Mouse (Mus musculus) kidney, postnatal 14 days (tissue): ENCODE measurements around the gene Amotl1.

Experiments
- DNase-seq: peaks from one replicate; pipeline ENCODE4 v3.0.0; 2022; ENCODE audit warnings: mixed read lengths

The Amotl1 gene

GRCm38 (mm10) chr9:14544034-14544757, 100.7 kb downstream of the Amotl1 start:
- no peak for DNase-seq

GRCm38 (mm10) chr9:14534833-14535456, 109.9 kb downstream of the Amotl1 start:
- DNase-seq = no peak

GRCm38 (mm10) chr9:14533659-14534058, 111.2 kb downstream of the Amotl1 start:
- no peak for DNase-seq

DNA sequence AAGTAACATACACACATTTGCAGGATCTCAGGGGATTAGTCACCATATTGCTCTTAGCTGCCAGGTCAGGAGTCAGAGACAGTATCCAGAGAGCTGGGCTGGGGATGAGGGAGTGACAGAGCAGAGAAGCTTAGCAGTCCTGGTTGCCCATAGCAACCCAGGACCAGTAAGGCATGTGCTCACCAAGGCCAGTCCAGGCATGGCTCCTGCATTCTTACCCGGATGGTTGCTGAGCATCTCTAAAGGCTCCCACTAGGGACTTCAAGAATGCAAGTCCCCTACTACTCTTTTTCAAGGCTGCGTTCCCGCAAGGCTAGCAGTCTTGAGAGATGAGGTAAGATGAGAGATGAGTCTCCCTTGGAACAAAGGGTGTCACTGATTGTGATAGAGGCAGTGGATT, 112.6 kb downstream of the Amotl1 start:
- DNase-seq = no peak

GRCm38 (mm10) chr9:14530004-14530403, 114.9 kb downstream of the Amotl1 start:
- DNase-seq = no peak

GRCm38 (mm10) chr9:14523408-14524043, 121.3 kb downstream of the Amotl1 start:
- DNase-seq = peak; percentile 84

- no peak for DNase-seq
Observed at GRCm38 (mm10) chr9:14521695-14522094, 123.2 kb downstream of the Amotl1 start.

GRCm38 (mm10) chr9:14520971-14521670, 123.7 kb downstream of the Amotl1 start:
- peak; percentile 5 for DNase-seq

DNA sequence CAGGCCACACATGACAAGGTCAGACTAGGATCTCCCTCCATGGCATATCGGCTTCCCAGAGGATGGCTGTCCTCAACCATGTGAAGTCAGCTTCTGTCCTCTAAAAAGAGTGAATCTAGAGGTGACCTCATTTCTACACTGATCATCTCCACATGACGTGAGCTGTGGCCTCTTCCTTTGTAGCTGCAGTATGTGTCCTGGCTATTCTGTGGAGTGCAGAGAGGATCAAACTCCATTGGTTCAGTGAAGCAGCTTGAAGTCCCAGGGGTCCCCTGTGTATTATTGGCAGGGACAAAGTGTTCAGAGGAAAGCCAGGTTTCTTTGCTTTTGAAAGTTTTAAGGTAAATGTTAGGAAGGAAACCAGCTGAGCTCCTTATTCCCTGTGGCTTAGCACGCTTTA, 126.8 kb downstream of the Amotl1 start:
- no peak for DNase-seq

- no peak for DNase-seq
Observed at GRCm38 (mm10) chr9:14517296-14517695, 127.6 kb downstream of the Amotl1 start.

DNA sequence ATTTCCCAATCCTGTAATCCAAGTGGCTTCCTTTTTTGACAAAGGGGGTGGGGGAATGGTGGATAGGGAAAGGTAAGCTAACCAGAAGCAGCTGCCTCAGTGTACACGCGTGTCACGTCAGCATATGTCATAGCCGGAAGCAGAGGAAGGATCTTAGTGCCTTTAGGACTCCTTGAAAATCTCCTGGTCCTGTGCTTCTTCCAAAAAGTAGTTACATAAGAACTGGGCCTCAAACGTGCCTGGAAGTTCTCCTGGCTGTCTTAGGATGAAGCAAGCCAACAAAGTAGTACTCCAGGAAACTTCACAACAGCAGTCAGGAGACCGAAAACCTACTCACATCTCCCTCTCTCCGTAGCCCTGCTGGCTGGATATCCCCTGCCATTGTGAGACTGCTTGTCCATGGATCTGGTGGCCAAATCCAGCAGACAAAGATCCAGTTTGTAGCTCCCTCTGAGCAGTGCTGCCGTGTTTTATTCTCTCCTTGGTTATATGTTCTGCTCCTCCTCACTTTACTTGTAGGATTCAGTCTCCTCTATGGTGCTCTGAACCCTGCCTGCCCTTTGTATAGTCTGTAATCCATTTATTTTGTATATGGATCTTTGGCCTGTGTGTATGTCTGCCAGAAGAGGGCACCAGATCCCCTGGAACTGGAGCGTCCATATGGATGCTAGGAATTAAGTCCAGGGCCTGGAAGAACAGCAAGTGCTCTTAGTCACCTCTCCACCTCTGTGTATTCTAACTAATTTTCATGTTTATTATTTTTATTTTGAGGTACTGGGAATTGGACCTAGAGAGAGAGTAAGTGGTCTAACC, 132.0 kb downstream of the Amotl1 start:
- DNase-seq = peak; percentile 41

GRCm38 (mm10) chr9:14500916-14501424, 143.9 kb downstream of the Amotl1 start:
- no peak for DNase-seq

GRCm38 (mm10) chr9:14500023-14500915, 144.6 kb downstream of the Amotl1 start, which contains the start of the genes Kdm4d and Cwc15:
Gene Kdm4d (minus strand): TSS chr9:14500482.
Gene Cwc15 (plus strand): TSS chr9:14500617.
- DNase-seq = peak; percentile 97

- no peak for DNase-seq
Observed at GRCm38 (mm10) chr9:14498896-14499705, 145.8 kb downstream of the Amotl1 start.
